Mouse (Mus musculus): ENCODE results near the gene Bicd2. TPM values are rescaled to one million over a fixed set of nuclear protein-coding genes. Genes with fewer than 3 reads are reported as not detected.
A peak's percentile ranks its signal among the peaks of the same experiment; 100 is the strongest.

The Bicd2 gene
- 30.1 and 31.5 TPM in 2 replicates for polyA plus RNA-seq (2015; fragmentation: Nextera tagmentation; extraction: Ambion mirVana)

DNA sequence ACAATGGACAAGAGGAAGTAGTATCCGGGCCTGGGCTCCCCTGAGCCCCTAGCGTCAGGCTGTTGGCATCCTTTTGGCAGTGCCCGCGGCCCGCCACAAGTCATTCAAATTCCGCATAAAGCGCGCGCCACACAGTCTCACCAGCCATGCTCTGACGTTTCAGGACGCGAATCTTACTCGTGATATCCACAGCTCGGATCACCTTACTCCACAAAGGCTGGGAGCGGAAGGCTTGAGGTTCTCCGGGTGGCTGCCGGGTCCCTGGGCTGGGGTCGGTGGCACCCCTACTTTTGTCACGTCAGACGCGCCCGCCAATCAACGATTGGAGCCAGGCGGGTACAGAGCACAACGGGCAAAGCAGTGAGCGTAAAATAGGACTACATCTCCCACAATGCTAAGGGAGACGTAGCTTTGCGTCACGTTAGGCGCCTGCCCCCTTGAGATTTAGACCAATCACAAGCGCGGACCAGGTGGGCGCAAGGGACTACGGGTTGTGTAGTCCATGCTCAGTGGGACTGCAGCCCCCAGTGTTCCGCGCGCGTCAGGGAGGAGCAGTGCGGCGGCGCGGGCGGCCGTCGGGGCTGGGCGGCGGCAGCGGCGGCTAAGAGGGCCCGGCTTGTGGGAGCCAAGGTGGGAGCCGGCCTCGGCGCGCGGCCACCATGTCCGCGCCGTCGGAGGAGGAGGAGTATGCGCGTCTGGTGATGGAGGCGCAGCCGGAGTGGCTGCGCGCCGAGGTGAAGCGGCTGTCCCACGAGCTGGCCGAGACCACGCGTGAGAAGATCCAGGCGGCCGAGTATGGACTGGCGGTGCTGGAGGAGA is at the start of gene Bicd2:
Gene Bicd2 (plus strand): TSS at position 574 of the 819 bp plus-strand sequence.
- peak; percentile 99 for ATAC-seq
- WGBS = under 1% methylated on average over 73 of the region's 74 CpGs
- peak within 1 kb of the TSS; percentile 95 for H3K4me3 ChIP-seq (replicated peaks; ENCODE audit: low read length)
- no peaks in the 10 kb centered on the region for H3K36me3 ChIP-seq (ENCODE audit: control insufficient read depth, insufficient read depth)
- peak within 1 kb of the TSS; percentile 94 for H3K4me2 ChIP-seq (ENCODE audit: low read length)
- H3K27me3 ChIP-seq (replicated peaks; ENCODE audit: control insufficient read depth, insufficient read depth, low read length) = no peaks in the 10 kb centered on the region
- peaks cover 44% of the 10 kb centered on the region for H3K4me1 ChIP-seq (replicated peaks; ENCODE audit: control insufficient read depth, insufficient read depth, low read length)
- H3K9me3 ChIP-seq (ENCODE audit: control insufficient read depth, low read length) = no peaks in the 10 kb centered on the region
- H3K9ac ChIP-seq (replicated peaks; ENCODE audit: low read depth, low read length) = peak within 1 kb of the TSS; percentile 93
- H3K27ac ChIP-seq (ENCODE audit: low read length) = peak within 1 kb of the TSS; percentile 90

DNA sequence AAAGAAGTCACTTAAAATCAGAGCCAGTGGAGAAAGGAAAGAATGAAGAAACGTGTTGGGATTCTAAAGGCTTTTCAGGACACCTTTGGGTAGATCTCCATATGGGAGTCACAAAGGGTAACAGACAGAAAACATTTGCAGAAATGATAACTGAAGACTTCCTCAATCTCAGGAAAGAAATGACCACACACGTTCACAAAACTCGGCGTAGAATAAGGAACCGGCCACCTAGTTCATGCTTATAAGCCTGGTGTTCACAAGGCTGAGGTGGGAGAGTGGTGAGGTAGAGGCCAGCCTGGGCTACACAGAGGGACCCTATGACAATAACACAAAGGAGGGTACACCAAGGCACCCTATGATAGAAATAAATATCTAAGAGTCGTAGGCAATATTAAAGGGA is 49.4 kb upstream of the Bicd2 start:
- 94% methylated on average over 6 of the region's 6 CpGs for WGBS
- Histone ChIP-seq H3K27ac (ENCODE audit: low read length) (no peak overlapping the region), H3K27me3 (replicated peaks; ENCODE audit: control insufficient read depth, insufficient read depth, low read length) (no peaks in the 10 kb centered on the region)

DNA sequence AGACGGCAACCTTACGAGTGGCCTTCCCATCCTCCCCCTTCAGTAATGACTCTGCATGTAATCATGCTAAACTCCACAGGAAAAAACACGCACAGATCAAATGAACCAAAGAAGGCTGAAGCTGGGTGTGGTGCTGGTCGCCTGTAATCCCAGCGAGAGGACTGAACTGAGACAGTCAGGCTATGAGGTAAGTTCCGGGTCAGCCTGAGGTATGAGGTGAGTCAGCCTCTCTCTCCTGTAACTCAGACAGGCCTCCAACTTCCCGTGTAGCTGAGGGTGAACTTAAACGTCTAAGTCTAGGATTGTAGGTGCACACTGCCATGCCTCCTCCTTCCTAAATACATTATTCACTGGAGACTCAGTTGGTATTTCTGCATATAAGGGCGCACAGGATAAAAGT is 47.3 kb upstream of the Bicd2 start:
- Histone ChIP-seq H3K9ac (replicated peaks; ENCODE audit: low read depth, low read length) (no peak overlapping the region), H3K27ac (ENCODE audit: low read length) (no peak overlapping the region), H3K36me3 (ENCODE audit: control insufficient read depth, insufficient read depth) (no peaks in the 10 kb centered on the region), H3K4me1 (replicated peaks; ENCODE audit: control insufficient read depth, insufficient read depth, low read length) (no peaks in the 10 kb centered on the region), H3K4me3 (replicated peaks; ENCODE audit: low read length) (no peak overlapping the region), H3K27me3 (replicated peaks; ENCODE audit: control insufficient read depth, insufficient read depth, low read length) (no peaks in the 10 kb centered on the region), H3K9me3 (ENCODE audit: control insufficient read depth, low read length) (no peaks in the 10 kb centered on the region), H3K4me2 (ENCODE audit: low read length) (no peak overlapping the region)
- ATAC-seq = no peak
- WGBS = 87% methylated on average over 9 of the region's 9 CpGs

More for the DNA sequence above, 49.4 kb upstream of the Bicd2 start:
- ATAC-seq = no peak
- H3K4me3 ChIP-seq (replicated peaks; ENCODE audit: low read length) = no peak overlapping the region
- no peaks in the 10 kb centered on the region for H3K9me3 ChIP-seq (ENCODE audit: control insufficient read depth, low read length)
- no peak overlapping the region for H3K9ac ChIP-seq (replicated peaks; ENCODE audit: low read depth, low read length)
- H3K4me2 ChIP-seq (ENCODE audit: low read length) = no peak overlapping the region
- no peaks in the 10 kb centered on the region for H3K36me3 ChIP-seq (ENCODE audit: control insufficient read depth, insufficient read depth)
- no peaks in the 10 kb centered on the region for H3K4me1 ChIP-seq (replicated peaks; ENCODE audit: control insufficient read depth, insufficient read depth, low read length)

DNA sequence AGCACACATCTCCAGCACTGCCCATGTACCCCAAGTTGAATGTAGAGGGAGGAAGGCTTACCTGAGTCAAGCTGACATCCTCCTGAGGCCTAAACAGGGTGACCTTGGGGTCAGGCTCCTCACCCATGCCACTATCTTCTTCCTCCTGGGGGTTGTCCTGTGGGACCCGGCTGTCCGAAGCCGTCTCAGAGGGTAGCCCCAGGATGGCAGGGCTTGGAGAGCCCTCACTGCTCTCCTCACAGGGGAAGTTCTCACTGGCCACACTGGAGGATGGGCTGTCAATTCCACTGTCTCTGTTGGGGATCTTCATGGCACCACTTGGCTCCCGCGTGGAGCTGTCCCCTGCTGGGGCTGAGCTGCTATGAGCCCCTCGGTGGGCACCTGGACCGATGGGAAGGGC is 45.1 kb upstream of the Bicd2 start:
- Histone ChIP-seq H3K9me3 (ENCODE audit: control insufficient read depth, low read length) (no peaks in the 10 kb centered on the region), H3K9ac (replicated peaks; ENCODE audit: low read depth, low read length) (no peak overlapping the region), H3K4me3 (replicated peaks; ENCODE audit: low read length) (no peak overlapping the region), H3K27ac (ENCODE audit: low read length) (no peak overlapping the region), H3K36me3 (ENCODE audit: control insufficient read depth, insufficient read depth) (no peaks in the 10 kb centered on the region), H3K4me1 (replicated peaks; ENCODE audit: control insufficient read depth, insufficient read depth, low read length) (no peaks in the 10 kb centered on the region), H3K4me2 (ENCODE audit: low read length) (no peak overlapping the region), H3K27me3 (replicated peaks; ENCODE audit: control insufficient read depth, insufficient read depth, low read length) (no peaks in the 10 kb centered on the region)
- WGBS = 83% methylated on average over 7 of the region's 7 CpGs
- ATAC-seq = no peak

DNA sequence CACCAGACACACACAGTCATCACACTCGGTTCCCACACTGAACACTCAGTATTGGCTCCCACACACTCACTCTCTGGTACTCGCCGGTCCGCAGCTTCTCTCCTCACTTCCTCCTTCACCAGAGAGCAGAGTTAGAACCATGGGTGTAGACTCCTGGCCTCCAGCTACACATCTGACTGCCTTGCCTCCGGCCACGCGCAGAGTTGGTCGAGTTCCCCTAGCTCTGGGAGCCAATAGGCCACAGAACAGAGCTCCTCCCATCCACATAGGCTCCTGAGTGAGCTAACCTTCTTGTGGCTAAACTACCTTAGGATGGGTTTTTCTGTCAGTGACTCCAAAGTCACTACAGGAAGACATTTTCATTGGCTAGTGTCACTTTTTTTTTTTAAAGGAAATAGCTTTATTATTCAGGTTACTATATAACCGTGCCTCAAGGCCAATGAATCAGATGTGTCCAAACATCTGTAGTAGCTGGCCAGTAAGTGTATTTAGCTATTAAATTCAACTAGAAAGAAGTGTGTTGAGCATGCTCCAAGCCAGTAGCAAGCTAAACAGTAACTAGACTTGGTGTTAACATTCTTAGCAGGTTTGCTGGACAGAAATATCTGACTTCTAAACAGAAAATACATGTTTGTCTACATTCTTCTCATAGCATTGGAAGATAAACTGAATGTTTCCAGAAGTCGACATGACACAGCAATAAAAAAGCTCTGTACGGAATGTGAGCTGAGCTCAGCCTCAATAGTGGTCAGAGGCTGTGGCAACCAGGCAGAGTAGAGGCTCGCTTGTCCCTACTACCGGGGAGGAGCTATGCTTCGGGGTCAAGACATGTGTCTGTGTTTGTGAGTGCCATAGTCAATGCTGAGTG is 42.6 kb upstream of the Bicd2 start:
- no peaks in the 10 kb centered on the region for H3K4me1 ChIP-seq (replicated peaks; ENCODE audit: control insufficient read depth, insufficient read depth, low read length)
- no peak overlapping the region for H3K4me3 ChIP-seq (replicated peaks; ENCODE audit: low read length)
- no peak overlapping the region for H3K4me2 ChIP-seq (ENCODE audit: low read length)
- H3K9ac ChIP-seq (replicated peaks; ENCODE audit: low read depth, low read length) = no peak overlapping the region
- H3K36me3 ChIP-seq (ENCODE audit: control insufficient read depth, insufficient read depth) = no peaks in the 10 kb centered on the region
- no peak overlapping the region for H3K27ac ChIP-seq (ENCODE audit: low read length)
- WGBS = 89% methylated on average over 14 of the region's 14 CpGs
- no peaks in the 10 kb centered on the region for H3K9me3 ChIP-seq (ENCODE audit: control insufficient read depth, low read length)
- ATAC-seq = no peak
- no peaks in the 10 kb centered on the region for H3K27me3 ChIP-seq (replicated peaks; ENCODE audit: control insufficient read depth, insufficient read depth, low read length)

DNA sequence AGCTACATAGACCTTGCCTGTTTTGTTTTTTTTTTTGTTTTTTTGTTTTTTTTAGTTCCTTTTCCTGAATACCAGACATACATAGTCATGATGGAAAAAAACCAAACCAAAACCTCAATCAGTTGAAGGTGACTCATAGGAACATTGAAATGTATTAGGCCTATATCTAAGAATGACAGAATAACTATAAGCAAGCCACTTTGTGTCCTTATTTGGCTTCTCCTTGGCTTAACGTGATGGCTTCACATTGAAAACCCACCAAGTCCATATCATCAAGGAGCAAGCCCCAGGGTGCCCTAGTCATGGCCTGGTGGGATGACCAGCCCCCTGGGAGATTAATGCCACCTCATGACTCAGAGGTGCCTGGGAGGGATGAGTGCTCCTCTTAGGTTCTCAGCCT is 40.6 kb upstream of the Bicd2 start:
- Histone ChIP-seq H3K4me1 (replicated peaks; ENCODE audit: control insufficient read depth, insufficient read depth, low read length) (no peaks in the 10 kb centered on the region), H3K9ac (replicated peaks; ENCODE audit: low read depth, low read length) (no peak overlapping the region), H3K4me2 (ENCODE audit: low read length) (no peak overlapping the region), H3K4me3 (replicated peaks; ENCODE audit: low read length) (no peak overlapping the region), H3K27me3 (replicated peaks; ENCODE audit: control insufficient read depth, insufficient read depth, low read length) (no peaks in the 10 kb centered on the region), H3K36me3 (ENCODE audit: control insufficient read depth, insufficient read depth) (no peaks in the 10 kb centered on the region), H3K27ac (ENCODE audit: low read length) (no peak overlapping the region), H3K9me3 (ENCODE audit: control insufficient read depth, low read length) (no peaks in the 10 kb centered on the region)
- no peak for ATAC-seq
- WGBS = 82% methylated on average over 1 of the region's 1 CpGs

DNA sequence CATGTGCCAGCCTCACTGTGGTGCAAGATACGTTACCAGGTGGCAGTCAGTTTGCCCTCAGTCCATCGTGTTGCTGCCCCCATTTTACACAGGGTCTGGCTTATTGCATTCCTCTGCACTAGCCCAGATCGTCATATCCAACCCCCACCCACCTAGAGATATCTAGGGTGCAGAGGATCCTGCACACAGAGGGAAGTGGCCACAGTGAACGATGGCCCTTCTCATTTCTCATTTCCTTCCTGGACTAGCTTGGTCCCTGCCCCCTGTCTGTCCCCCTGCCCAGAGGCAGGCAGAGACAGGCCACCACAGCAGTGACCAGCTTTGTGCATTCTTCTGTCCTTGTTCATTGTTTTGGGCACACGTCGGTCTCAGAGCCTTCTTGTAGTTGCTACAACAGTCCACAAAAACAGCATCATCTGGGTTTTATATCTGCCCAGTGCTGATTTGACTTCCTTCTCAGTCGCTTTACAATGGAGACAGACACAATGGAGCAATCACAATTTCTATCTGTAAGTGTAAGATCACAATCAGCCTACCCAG is 34.5 kb upstream of the Bicd2 start:
- WGBS = 77% methylated on average over 7 of the region's 7 CpGs

DNA sequence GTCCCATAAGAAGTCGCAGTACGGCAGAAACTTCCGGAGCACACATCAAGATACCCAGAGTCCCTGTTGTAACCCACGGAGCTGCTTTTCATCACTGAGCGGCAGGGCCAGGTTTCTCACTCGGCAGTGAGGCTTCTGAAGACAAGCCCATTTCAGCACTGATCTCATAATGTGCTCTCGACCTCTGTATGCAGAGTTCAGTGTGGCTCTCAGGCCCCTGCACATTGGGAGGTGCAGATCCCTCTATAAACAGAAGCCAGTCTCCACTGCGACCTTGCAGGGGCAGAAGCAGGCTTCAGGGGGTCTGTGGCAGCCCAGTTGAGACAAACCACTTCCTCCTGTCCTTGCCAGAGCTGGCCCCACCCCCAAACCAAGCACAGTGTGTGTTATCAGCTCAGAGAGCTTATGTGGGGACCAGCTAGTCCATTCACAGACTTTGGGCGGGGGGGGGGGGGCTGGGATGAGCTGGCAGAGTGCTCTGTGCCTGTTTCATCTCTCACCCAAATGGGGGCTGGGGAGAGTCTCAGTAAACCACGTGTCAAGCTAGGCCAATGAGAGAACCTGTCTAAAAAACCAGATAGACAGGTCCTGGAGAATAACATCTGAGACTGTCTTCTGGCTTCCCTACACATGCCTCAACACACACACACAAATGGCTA is 33.9 kb upstream of the Bicd2 start:
- no peak for ATAC-seq
- H3K4me2 ChIP-seq (ENCODE audit: low read length) = no peak overlapping the region
- H3K4me3 ChIP-seq (replicated peaks; ENCODE audit: low read length) = no peak overlapping the region
- no peak overlapping the region for H3K27ac ChIP-seq (ENCODE audit: low read length)
- H3K36me3 ChIP-seq (ENCODE audit: control insufficient read depth, insufficient read depth) = no peaks in the 10 kb centered on the region; the same call in 1 of the 2 replicates
- WGBS = 46% methylated on average over 10 of the region's 10 CpGs
- no peak overlapping the region for H3K9ac ChIP-seq (replicated peaks; ENCODE audit: low read depth, low read length)
- H3K27me3 ChIP-seq (replicated peaks; ENCODE audit: control insufficient read depth, insufficient read depth, low read length) = no peaks in the 10 kb centered on the region
- H3K4me1 ChIP-seq (replicated peaks; ENCODE audit: control insufficient read depth, insufficient read depth, low read length) = peaks cover 4% of the 10 kb centered on the region
- H3K9me3 ChIP-seq (ENCODE audit: control insufficient read depth, low read length) = no peaks in the 10 kb centered on the region

More for the DNA sequence above, 34.5 kb upstream of the Bicd2 start:
- Histone ChIP-seq H3K27me3 (replicated peaks; ENCODE audit: control insufficient read depth, insufficient read depth, low read length) (no peaks in the 10 kb centered on the region), H3K9ac (replicated peaks; ENCODE audit: low read depth, low read length) (no peak overlapping the region), H3K36me3 (ENCODE audit: control insufficient read depth, insufficient read depth) (no peaks in the 10 kb centered on the region; the same call in 1 of the 2 replicates), H3K27ac (ENCODE audit: low read length) (no peak overlapping the region), H3K9me3 (ENCODE audit: control insufficient read depth, low read length) (no peaks in the 10 kb centered on the region), H3K4me2 (ENCODE audit: low read length) (no peak overlapping the region), H3K4me3 (replicated peaks; ENCODE audit: low read length) (no peak overlapping the region), H3K4me1 (replicated peaks; ENCODE audit: control insufficient read depth, insufficient read depth, low read length) (peaks cover 4% of the 10 kb centered on the region)
- ATAC-seq = no peak

DNA sequence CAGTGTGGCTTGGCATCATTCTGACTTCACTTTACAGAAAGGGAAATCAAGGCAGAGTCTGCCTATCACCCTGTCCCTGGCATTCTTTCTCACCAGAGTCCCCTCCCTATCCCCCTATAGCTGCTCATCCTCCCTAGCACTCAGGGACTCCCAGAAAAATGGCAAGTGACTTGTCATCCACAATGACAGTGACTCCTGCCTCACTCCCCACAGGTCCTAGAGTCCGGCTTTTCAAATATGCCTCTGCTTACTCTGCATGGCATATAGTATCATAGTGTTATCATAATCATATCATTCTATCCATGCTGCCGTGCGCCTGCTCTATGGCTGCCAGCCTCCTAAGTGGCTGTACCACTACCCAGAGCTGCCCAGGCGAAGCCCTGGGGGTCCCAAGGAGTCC is 33.2 kb upstream of the Bicd2 start:
- Histone ChIP-seq H3K9me3 (ENCODE audit: control insufficient read depth, low read length) (no peaks in the 10 kb centered on the region), H3K4me2 (ENCODE audit: low read length) (no peak overlapping the region), H3K4me1 (replicated peaks; ENCODE audit: control insufficient read depth, insufficient read depth, low read length) (peaks cover 4% of the 10 kb centered on the region), H3K27ac (ENCODE audit: low read length) (no peak overlapping the region), H3K4me3 (replicated peaks; ENCODE audit: low read length) (no peak overlapping the region), H3K27me3 (replicated peaks; ENCODE audit: control insufficient read depth, insufficient read depth, low read length) (no peaks in the 10 kb centered on the region), H3K36me3 (ENCODE audit: control insufficient read depth, insufficient read depth) (no peaks in the 10 kb centered on the region; the same call in 1 of the 2 replicates), H3K9ac (replicated peaks; ENCODE audit: low read depth, low read length) (no peak overlapping the region)
- ATAC-seq = no peak
- WGBS = 92% methylated on average over 4 of the region's 4 CpGs
